Mouse (Mus musculus) liver, adult 2 months (tissue): ENCODE measurements around the gene Camk2d. TPM values are rescaled to one million over a fixed set of nuclear protein-coding genes. Genes with fewer than 3 reads are reported as not detected.

Source experiments
- DNase-seq: peaks from one replicate; pipeline ENCODE4 v3.0.0-alpha.2; 2011; ENCODE audit warnings: low read depth, low spot score; ENCODE audit errors: extremely low read depth
- H3K27ac ChIP-seq: fragments of 200-500 bp; replicated peaks from 2 replicates; pipeline ENCODE4 v1.5.1; 2012; ENCODE audit warnings: low read depth, mild to moderate bottlenecking, control low read depth, inconsistent platforms, low read length; ENCODE audit not compliant: insufficient read depth
- H3K27me3 ChIP-seq: fragments of 200-500 bp; 2 replicates; pipeline ENCODE4 v1.6.1; 2012; ENCODE audit warnings: mild to moderate bottlenecking, moderate library complexity, low read length, inconsistent platforms; ENCODE audit not compliant: control insufficient read depth, insufficient read depth
- H3K36me3 ChIP-seq: fragments of 200-500 bp; 2 replicates; pipeline ENCODE4 v1.6.1; 2012; ENCODE audit warnings: low read length, inconsistent platforms; ENCODE audit not compliant: control insufficient read depth, insufficient read depth
- H3K4me1 ChIP-seq: fragments of 200-500 bp; 2 replicates; pipeline ENCODE4 v1.6.1; 2011; ENCODE audit warnings: low read length; ENCODE audit not compliant: control insufficient read depth, insufficient read depth
- H3K4me3 ChIP-seq: fragments of 200-500 bp; 2 replicates; pipeline ENCODE4 v1.5.1; 2011; ENCODE audit warnings: low read depth, mild to moderate bottlenecking, control low read depth, low read length, moderate library complexity; ENCODE audit not compliant: insufficient read depth
- H3K79me2 ChIP-seq: fragments of 200-500 bp; 2 replicates; pipeline ENCODE4 v1.6.1; 2012; ENCODE audit warnings: inconsistent platforms, mild to moderate bottlenecking, low read length, moderate library complexity; ENCODE audit not compliant: control insufficient read depth, insufficient read depth
- H3K9ac ChIP-seq: fragments of 200-500 bp; 2 replicates; pipeline ENCODE4 v1.6.1; 2012; ENCODE audit warnings: low read depth, mild to moderate bottlenecking, control low read depth, inconsistent platforms, low read length
- CTCF ChIP-seq: fragments of 200-500 bp; IDR thresholded peaks from 2 replicates; pipeline ENCODE4 v1.5.1; 2011; ENCODE audit warnings: low read depth, low read length, control low read depth
- POLR2A ChIP-seq: fragments of 200-500 bp; IDR thresholded peaks from 2 replicates; pipeline ENCODE4 v1.6.1; 2011; ENCODE audit warnings: low read length, control low read depth; ENCODE audit not compliant: insufficient read depth; ENCODE audit errors: extremely low read depth
- WGBS: fragments of 180-500 bp; shearing (Covaris S2); methylation state at CpG from one replicate; pipeline ENCODE4 v1.1.7; 2018; 5-methylcytosine and 5-hydroxymethylcytosine counted together
- polyA plus RNA-seq: library from polyadenylated mRNA; depleted of rRNA; stranded (reverse); fragments of >200 nt; gene quantifications from 2 replicates; pipeline ENCODE4 v1.2.3, GENCODE M21; 2012
- total RNA-seq: library from RNA; depleted of rRNA; stranded (reverse); fragments of >200 nt; gene quantifications from 2 replicates; pipeline ENCODE4 v1.2.3, GENCODE M21; 2014

Camk2d gene
- total and polyA plus RNA-seq, 2 experiments = 5.9 to 9.4 TPM

DNA sequence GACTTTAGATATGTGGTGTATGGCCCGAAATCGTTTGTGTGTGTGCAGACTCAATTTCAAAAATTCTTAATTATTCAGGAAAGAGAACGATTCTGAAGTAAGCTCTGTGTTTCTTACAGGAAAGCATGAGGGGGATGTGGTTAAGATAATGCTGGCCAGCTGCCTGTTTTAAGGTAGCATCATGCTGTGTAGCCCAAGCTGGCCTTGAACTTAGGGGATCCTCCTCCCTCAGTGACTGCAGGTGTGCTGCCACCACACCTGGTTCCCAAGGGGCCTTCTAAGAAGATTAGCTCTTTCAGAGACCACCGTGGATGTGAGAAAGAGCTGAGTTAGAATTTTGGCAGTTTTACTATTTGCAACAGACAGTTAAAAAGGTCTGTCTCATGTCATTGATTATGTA lies 61.8 kb downstream of the Camk2d start:
- no peak overlapping the region for H3K9ac ChIP-seq
- no peak for DNase-seq
- H3K27ac ChIP-seq = no peak overlapping the region
- TF ChIP-seq POLR2A (no peak), CTCF (no peak)
- H3K36me3 ChIP-seq = no peaks in the 10 kb centered on the region
- H3K79me2 ChIP-seq = no peaks in the 10 kb centered on the region; the same call in 1 of the 2 replicates
- H3K27me3 ChIP-seq = no peaks in the 10 kb centered on the region
- H3K4me1 ChIP-seq = peaks cover 2% of the 10 kb centered on the region; the same call in 1 of the 2 replicates
- H3K4me3 ChIP-seq = no peak overlapping the region
- 60% methylated on average over 4 of the region's 4 CpGs for WGBS

DNA sequence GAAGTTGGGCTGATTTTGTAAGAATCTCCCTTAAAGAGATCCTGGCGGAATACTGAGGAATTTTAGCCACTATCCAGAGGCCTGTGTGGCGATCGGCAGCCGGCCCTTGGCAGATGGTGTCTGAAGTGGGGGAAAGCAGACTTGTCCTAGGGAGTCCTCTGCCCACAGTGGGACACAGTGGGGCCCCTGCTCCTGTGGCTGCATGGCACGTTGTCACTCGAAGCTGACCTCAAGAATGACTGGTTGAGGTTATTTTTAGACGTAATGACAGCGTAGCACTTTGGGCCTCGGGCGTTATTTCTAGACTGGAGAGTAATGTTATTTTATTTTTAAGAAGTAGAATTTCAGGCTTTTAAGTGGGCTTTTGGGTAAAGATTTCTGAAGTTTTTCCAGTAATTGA lies 62.7 kb downstream of the Camk2d start:
- Histone ChIP-seq H3K4me3 (no peak overlapping the region), H3K4me1 (peaks cover 4% of the 10 kb centered on the region), H3K27ac (no peak overlapping the region), H3K27me3 (no peaks in the 10 kb centered on the region), H3K79me2 (no peaks in the 10 kb centered on the region; the same call in 1 of the 2 replicates), H3K9ac (no peak overlapping the region), H3K36me3 (no peaks in the 10 kb centered on the region)
- no peak for DNase-seq
- no peak for TF ChIP-seq POLR2A
- TF ChIP-seq CTCF = no peak
- 83% methylated on average over 10 of the region's 10 CpGs for WGBS

GRCm38 (mm10) chr3:126659235-126659634 lies 63.1 kb downstream of the Camk2d start:
- Histone ChIP-seq H3K36me3 (no peaks in the 10 kb centered on the region), H3K9ac (no peak overlapping the region), H3K79me2 (no peaks in the 10 kb centered on the region; the same call in 1 of the 2 replicates), H3K27me3 (no peaks in the 10 kb centered on the region), H3K27ac (no peak overlapping the region), H3K4me3 (no peak overlapping the region), H3K4me1 (peaks cover 4% of the 10 kb centered on the region)
- no peak for TF ChIP-seq CTCF
- TF ChIP-seq POLR2A = no peak
- 83% methylated on average over 8 of the region's 8 CpGs for WGBS
- DNase-seq = no peak

DNA sequence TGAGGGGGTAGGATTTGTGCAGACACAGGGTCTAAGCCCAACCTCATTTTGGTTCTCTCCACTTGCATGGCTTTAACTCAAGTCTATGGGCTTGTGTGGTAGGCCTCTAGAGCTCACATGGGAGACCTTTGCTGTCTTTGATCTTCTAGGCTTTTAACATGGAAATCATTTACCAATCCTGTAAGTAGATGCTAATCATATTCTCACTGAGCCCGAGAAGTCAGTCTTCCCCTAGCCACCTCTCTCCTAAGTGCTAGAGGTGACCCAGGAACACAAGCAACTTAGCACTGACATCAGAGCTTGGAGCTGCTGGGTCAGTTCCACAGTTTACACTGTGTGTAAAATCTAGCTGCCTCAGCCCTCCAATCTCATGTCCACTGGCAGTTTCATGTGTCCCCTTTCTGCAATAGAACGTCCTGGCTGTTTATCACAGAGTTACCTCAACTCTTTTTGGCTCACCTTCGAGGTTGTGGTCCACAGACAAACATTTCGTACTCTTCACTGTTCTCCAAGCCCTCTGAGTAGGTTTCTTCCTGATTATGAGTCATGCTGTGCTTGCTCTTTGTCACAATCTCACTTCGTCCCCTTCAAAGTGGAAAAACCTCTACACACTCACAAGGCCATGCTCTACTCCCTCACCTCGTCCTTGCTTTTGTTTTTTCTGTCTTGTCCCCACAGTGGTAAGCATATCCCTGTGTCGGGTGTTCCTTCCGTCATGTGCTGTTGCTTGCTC lies 63.9 kb downstream of the Camk2d start:
- Histone ChIP-seq H3K9ac (no peak overlapping the region), H3K4me1 (peaks cover 4% of the 10 kb centered on the region), H3K4me3 (no peak overlapping the region), H3K27me3 (no peaks in the 10 kb centered on the region), H3K36me3 (no peaks in the 10 kb centered on the region), H3K79me2 (no peaks in the 10 kb centered on the region; the same call in 1 of the 2 replicates), H3K27ac (no peak overlapping the region)
- TF ChIP-seq CTCF (no peak), POLR2A (no peak)
- no peak for DNase-seq
- WGBS = 81% methylated on average over 8 of the region's 8 CpGs

- Histone ChIP-seq H3K79me2 (no peaks in the 10 kb centered on the region; the same call in 1 of the 2 replicates), H3K27ac (no peak overlapping the region), H3K27me3 (no peaks in the 10 kb centered on the region), H3K4me3 (no peak overlapping the region), H3K36me3 (no peaks in the 10 kb centered on the region), H3K4me1 (peaks cover 4% of the 10 kb centered on the region), H3K9ac (no peak overlapping the region)
- WGBS = 86% methylated on average over 2 of the region's 2 CpGs
- DNase-seq = no peak
- TF ChIP-seq POLR2A (no peak), CTCF (no peak)
Observed at GRCm38 (mm10) chr3:126660575-126660974, 64.5 kb downstream of the Camk2d start.

DNA sequence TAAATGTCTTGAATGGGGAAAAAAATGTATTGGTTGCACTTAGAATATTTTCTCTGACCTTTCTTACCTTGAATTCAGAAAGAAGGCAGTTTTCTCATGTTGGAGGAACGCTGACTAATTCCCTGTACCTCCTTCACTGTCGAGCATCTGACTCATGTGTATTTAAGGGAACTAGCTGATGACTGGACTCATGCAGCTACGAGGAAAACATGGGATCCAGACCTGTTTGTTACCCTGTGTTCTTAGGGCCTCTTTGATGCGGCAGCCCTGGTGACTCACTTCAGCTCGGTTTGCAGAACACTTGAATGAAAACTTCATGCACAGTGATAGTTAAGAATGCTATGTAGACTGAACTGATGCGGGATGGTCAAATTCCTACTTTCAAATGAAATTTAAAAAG lies 64.9 kb downstream of the Camk2d start:
- H3K79me2 ChIP-seq = no peaks in the 10 kb centered on the region; the same call in 1 of the 2 replicates
- WGBS = 83% methylated on average over 6 of the region's 6 CpGs
- DNase-seq = no peak
- no peak overlapping the region for H3K4me3 ChIP-seq
- H3K27me3 ChIP-seq = no peaks in the 10 kb centered on the region
- TF ChIP-seq POLR2A (no peak), CTCF (no peak)
- peaks cover 4% of the 10 kb centered on the region for H3K4me1 ChIP-seq
- H3K9ac ChIP-seq = no peak overlapping the region
- H3K36me3 ChIP-seq = no peaks in the 10 kb centered on the region
- H3K27ac ChIP-seq = no peak overlapping the region
